Mouse (Mus musculus): ENCODE data around the gene Acadvl.

Gene Acadvl

GRCm38 (mm10) chr11:70000396-70000898 is 14.8 kb downstream of the Acadvl start, which contains the start of gene Dvl2:
Dvl2 (plus strand) TSS chr11:70000595.
- DNase-seq, result peak; percentile 92 to 95

DNA sequence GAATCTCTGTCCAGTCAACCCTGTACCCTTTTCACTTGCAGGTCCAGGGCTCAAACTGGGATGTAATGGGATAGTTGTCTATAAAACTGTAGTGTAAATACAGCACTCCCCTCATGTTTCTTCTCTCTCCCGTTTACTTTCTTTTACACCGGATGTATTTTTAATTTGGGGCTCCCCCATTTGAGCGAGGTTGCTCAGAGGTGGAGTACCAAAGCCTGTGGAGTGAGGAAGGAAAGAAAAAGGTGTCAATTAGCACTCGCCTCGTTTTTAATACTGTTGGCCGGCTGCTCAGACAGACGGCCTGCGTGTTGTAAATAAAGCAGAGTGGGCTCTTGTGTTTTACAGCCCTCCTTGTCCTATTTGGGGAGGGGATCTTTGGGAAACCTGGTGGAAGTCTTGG is 15.5 kb downstream of the Acadvl start:
- DNase-seq, result no peak

- no peak for DNase-seq
Measured at GRCm38 (mm10) chr11:69998567-69999491, 16.4 kb downstream of the Acadvl start.

DNA sequence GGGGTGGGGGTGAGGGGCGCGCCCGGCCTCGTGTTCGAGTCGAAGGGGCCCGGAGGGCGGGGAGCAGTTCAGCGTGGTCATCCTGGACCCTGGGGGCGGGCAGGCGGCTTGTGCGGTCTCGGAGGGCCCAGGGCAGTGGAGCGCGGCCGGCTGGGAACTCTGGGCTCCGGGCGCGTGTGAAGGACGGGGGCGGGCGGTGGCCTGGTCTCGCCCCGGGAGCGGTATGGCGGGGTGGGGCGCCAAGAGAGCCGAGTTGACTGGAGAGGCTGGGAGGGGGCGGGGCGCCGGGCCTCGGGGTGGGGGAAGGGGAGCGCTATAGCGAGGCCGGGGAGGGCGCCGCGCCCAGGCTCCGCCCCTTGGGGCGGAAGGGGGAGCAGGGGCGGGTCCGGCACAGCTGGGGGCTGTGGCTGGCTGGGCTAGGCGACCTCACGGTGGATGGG is 18.1 kb downstream of the Acadvl start:
- DNase-seq, result peak; percentile 92 to 94

DNA sequence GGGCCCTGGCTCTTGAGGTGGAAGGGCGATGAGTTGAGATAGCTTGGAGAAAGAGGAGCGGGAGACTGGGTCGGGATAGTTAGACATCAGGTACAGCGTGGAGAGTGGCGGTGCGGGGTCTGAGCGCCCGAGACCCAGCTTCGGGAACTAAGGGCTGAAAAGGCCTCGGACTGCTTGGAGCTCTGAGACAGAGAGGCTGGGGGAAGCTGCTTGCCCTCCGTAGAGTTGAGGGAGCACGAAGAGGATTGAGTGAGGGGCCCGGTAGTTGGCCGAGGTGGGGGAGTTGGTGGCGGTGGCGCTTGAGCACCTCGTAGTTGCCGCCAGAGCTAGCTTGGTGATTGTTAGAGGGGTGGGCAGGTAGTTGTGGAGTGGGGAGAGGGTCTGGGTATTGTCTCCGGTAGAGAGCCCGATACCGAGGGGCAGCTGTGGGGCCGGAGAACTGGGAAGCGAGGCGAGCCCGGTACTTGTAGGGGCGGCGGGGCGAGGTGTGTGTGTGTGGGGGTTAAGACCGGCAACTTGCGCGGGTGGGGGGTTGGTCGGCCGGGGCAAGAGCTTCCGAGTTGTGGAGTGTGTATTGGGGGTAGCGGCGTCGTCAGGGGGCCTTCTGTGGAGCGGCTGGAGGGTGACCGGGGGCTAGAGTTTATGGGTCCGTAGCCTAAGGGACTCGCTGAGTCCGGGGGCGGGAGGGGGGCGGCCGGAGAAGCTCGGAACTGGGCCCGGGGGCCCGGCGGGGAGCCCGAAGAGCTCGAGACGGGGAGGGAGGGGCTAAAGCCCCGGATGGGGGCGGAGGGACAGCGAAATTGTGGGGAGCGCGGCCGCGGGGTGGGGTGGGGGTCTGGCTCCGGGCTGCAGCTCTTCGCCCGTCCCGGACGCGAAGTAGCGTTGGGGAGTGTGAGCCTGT is 18.8 kb downstream of the Acadvl start:
- DNase-seq, result peak in 1 of 2 experiments; percentile 48

- DNase-seq, result peak; percentile 99
Measured at GRCm38 (mm10) chr11:69995391-69995960, 19.7 kb downstream of the Acadvl start, which contains the start of gene Phf23. Phf23 (plus strand) TSS chr11:69995777.

DNA sequence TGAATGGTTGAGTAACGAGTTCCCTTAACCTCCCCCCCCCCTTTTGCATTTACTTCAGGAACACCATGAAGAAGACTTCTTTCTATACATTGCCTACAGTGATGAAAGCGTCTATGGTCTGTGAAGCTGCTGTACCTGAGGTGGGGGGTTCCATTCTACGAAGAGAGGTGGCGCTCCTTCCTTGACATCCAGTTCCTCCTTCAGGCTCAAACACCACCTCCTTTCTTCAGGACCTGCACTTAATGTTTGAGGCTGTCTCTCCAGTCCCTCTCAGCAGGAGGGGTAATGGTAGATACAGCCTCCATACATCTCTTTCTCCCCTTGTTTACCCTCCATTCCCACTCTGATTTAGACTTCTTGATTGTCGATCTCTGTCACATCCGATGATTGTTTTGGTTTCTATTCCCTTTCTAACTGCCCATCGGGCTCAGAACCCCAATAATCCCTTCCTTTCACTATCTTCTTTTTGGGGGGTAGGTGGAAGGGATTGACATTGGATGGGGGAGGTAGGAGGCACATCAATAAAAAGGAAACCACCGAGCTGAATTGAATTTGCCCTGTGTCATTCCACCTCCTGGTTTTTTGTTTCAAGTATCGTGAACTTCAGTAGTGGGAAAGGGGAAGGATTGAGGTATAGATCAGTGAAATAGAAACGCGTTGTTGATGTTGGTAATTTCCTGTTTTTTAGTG is 20.7 kb downstream of the Acadvl start:
- no peak for DNase-seq

- DNase-seq, result no peak
Measured at GRCm38 (mm10) chr11:69992932-69993331, 22.3 kb downstream of the Acadvl start.

DNA sequence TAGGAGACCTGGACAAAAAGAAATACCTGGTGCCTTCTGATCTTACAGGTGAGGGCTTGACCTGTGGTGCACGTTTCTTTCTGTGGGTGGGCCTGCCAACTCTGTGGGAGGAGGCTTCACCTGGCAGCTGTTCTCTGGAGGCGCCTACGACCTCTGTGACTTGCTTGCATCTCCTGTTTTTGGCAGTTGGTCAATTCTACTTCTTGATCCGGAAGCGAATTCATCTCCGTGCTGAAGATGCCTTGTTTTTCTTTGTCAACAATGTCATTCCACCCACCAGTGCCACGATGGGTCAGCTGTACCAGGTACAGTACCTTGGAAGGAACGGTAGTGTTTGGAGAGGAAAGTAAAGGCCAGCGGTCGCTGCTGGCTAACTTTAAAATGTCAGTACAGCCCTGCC is 22.8 kb downstream of the Acadvl start:
- DNase-seq, result no peak

- no peak for DNase-seq
Measured at GRCm38 (mm10) chr11:69991711-69992110, 23.5 kb downstream of the Acadvl start.

DNA sequence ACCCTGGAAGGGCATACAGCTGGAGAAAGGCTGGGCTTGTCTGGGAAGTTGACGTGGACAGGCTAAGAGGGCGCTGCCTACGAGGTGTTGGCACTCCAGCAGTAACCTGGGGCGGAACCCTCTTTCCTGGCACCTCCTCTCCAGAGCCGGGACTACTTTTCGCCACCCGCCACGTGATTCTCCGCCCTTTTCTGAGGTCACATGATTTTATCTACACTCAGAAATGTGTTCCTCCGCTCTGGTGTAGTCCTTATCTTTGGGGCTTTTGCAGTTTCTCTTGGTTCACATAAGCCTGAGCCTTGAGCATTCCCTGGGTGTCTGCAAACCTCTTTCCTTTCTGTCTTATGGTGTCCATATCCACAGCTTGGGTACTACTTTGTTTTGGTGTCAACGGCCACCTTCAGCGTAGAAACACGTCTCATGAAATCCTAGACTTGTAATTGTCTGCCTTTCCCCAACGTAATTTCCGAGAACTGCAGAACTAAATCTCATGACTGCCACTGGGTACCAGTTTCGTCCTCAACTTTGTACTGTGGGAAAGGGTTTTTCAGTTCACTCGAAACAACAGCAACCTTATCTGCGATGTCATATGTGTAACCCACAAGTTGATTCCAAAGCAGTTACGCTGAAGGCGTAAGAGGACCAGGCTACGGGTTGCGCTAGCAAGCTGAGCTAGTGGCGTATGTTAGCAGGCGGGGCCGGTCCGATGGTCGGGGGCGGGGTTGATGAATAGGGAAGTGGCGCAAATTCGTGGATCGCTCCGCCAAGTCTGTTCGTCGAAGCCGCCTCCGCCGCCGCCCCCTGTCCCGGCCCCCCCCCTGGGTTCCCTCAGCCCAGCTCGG is 24.1 kb downstream of the Acadvl start, which contains the start of gene Gabarap:
Gene Gabarap, plus strand, starts transcription at position 294 of the 842 bp plus-strand sequence.
- DNase-seq, result peak; percentile 98

- no peak for DNase-seq
Measured at GRCm38 (mm10) chr11:69989949-69990348, 25.3 kb downstream of the Acadvl start.

DNA sequence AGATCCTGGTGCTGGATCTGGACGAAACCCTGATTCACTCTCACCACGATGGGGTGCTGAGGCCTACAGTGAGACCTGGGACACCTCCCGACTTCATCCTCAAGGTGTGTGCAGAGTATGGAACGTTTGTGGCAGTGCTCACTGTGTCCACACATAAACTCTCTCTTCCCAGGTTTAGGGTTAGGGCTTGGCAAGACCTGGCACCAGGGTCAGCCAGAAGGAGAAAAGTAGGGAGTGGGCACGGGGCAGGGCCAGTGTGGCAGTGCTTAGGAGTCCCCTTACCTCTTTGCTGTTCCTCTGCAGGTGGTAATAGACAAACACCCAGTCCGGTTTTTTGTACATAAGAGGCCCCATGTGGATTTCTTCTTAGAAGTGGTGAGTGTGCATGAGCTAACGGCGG is 30.8 kb downstream of the Acadvl start:
- DNase-seq, result no peak

DNA sequence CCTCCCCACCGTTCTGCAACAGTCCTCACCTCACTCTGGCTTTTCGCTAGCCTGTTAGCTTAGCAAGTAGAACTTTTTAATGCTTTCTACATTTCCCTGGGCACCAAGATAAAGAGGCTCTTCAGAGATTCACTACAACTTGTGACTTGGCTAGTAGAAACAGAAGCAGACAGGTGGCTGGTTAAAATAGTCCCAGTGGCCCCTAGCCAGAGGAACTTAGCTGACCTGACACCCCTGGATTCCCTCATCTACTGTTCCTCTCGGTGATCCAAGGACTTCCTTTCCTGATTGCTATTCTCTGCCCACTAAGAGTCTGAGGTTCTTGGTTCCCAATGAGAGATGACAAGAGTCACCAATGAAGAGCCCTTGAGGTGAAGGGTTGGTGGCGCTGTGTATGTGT is 31.8 kb downstream of the Acadvl start:
- DNase-seq, result no peak

DNA sequence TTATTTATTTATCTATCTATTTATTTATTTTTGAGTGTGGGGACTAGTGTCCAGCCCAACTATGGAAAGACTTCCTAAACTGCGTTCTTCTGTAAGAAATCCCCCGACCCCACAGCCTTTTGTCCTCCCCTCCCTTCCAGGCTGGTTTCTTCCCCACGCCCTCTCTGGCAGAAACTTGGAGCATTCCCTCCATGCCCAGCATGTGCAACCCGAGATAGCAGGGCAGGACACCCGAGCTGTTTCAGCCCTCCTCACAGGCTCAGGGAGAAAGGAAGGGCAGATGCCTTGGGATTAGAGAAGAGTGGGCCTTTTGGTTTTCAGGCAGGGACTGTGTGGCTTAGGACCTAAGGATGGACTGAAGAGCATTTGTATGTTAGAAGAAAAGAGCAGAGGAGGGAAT is 32.3 kb downstream of the Acadvl start:
- DNase-seq, result no peak

- DNase-seq, result no peak
Measured at GRCm38 (mm10) chr11:69982225-69982624, 33.0 kb downstream of the Acadvl start, which contains the start of gene Elp5. Elp5 (minus strand) TSS chr11:69982517.

GRCm38 (mm10) chr11:69981141-69981762 is 34.0 kb downstream of the Acadvl start, which contains the start of gene Ctdnep1:
Ctdnep1 (plus strand) TSS chr11:69981156.
- DNase-seq, result peak in 1 of 2 experiments; percentile 27

GRCm38 (mm10) chr11:69980196-69981140 is 34.7 kb downstream of the Acadvl start:
- peak; percentile 96 to 97 for DNase-seq

DNA sequence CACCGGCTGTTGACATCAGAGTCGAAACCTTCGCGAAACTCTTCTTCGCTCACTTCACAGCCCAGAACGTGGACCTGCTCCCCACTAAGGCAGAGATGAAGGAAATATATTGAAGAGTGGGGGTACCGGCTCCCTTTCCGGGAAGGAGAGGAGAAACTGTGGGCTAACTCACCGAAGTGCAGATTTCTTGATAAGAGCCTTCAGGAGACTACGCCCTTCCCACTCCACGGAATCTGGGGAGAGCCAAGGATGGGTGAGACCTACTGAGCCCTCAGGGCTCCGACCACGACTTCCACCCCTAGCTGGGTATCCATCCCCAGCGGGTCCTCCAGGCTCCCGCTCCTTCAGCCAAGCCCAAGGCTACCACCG is 35.4 kb downstream of the Acadvl start:
- no peak for DNase-seq
